Mouse (Mus musculus) brain, adult 2 months (tissue): Measurements from ENCODE around the gene Psd4.

Experiments
- DNase-seq: peaks from one replicate; pipeline ENCODE4 v3.0.0; 2011; ENCODE audit warnings: low read depth, low spot score

Psd4 gene

DNA sequence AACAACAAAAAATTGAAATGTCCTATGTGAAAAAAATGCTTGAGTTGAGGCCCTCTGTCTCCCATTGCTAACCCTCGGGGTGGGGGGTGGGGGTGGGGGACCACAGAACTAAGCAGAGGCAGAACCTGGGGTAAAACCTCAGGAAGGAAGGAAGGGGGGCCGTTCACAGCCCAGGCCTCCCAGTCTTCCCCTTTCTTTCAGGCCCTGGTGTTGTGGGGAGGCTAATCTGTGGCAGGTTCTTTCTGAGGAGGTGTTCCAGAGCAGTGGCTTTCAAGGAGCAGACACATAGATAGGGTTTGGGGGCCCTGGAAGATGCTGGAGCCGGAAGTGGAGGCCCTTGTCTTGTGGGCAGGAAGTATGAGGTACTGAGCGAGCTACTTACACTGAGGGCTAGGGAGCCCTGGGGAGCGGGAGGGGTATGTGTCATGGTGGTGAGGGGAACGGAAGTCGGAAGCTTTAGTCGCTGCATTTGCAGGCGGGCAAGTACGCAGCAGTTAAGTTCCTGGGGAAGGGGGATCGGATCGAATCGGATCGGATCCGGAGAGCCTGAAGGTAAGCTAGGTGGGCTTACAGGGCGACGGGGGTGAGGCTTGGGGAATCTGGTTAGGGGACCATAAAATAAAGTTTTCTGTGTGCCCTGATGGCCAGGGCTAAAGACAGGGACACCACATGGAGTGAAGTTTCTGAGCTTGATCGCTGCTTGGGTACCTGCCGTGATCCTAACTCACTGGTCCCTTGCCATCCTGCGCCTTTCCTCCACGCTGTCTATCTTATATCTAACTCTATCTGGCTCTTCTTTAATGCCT, 19.0 kb downstream of the Psd4 start:
- DNase-seq = no peak

DNA sequence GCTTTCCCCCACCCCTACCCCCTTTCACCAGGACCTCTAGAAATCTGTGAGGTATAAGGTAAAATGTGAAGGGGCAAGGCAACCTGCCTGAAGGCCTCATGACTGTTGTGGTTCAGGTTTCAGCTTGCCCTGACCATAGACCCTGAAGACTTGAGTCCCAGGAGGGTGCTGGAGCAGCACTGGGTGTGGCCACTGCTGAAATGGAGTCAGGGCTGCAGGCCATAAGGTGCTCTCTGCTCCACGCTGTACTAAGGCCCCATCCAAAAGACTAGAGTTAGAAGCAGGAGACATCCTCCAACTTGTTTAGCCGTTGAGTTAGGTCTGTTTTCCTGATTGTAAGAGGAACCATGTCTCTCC, 19.6 kb downstream of the Psd4 start:
- DNase-seq = no peak

GRCm38 (mm10) chr2:24387361-24388283, 20.2 kb downstream of the Psd4 start:
- DNase-seq = peak; percentile 80

DNA sequence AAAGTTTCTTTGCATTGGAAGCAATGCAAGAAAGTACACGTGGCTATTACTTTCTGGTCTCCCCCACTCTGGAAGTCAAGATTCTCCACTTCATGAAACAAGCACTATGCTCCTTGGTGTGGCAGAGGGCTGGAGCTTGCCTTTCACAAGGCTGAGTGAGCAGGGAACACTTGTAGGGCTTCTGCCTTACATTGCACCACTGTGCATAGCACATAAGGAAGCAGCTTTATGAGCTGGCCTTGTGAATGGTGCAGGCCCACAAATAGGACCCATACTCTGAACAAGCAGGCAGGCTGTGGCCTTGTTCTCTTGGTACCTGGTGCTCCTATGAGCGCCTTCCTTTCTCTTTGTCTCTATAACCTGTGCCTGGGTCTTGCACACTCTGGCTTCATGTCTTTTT, 25.9 kb downstream of the Psd4 start:
- DNase-seq = no peak

- no peak for DNase-seq
Observed at GRCm38 (mm10) chr2:24397115-24397514, 29.7 kb downstream of the Psd4 start.

- no peak for DNase-seq
Observed at GRCm38 (mm10) chr2:24400711-24401110, 33.3 kb downstream of the Psd4 start.

DNA sequence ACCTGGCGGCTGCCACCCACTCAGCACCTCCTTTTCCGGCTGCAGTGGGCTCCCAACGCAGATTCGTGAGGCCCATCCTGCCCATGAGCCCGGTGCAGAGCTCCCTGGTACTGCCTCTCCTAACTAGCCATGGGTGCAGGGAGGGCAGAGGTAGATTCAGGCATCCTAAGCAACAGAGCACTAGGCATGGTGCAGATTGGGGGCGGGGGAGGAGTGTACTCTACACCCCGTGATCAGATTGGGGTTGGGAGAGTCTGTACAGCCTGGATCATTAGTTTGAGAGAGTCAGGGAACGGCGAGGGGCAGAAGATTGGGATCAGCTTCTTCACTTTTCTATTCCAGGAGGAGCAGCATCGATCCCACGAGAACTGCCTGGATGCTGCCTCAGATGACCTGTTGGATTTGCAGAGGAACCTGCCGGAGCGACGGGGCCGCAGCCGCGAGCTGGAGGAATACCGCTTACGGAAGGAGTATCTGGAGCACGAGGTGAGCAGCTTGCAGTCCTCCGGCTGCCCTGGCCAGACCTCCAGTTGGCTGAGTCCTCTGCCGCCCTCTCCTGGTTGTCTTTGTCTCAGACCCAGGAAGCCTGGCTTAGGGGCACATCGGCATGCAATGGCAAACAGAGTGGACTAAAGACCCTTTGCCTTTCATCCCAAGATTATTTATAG, 38.1 kb downstream of the Psd4 start:
- DNase-seq = peak; percentile 87

GRCm38 (mm10) chr2:24407701-24408485, 40.5 kb downstream of the Psd4 start:
- peak; percentile 56 for DNase-seq

- DNase-seq = peak; percentile 72
Observed at GRCm38 (mm10) chr2:24409166-24409565, 41.8 kb downstream of the Psd4 start.

DNA sequence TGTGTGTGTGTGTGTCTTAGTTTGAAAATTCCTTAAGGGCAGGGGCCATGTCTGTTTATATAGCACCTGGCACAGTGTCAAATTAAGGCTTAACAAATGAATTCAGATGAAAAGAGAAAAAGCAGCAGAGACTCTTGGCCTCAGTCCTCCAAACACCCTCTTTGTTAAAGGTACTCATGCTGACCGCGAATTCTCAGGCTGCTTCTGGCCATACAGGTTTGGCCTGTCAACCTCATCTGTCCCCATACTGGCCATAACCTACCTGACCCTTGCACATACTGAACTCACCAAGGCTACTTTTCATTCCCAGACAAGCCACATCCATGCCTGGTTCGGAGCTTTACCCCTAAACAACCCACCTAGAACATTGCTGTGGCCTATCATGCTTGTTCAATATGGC, 45.8 kb downstream of the Psd4 start:
- no peak for DNase-seq

DNA sequence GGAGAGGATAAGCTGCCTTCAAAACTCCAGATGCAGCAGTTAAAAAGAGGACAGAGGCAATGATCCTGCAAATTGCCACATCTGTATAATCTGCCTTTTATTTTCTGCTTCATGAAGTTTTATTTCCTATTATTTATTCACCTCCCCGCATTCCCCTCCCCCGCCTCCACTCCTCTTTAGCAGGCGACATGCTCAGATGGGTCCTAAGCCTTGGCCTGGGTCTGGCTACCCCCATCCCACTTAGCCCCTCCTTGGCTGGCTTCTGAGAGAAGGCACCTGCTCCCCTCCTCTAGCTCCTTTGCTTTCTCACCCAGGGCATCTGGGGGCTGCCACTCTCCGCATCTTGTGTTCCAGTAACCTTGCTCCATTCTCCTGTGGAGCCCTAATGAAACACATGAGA, 46.3 kb downstream of the Psd4 start:
- DNase-seq = no peak

GRCm38 (mm10) chr2:24416668-24417067, 49.3 kb downstream of the Psd4 start:
- peak; percentile 18 for DNase-seq

DNA sequence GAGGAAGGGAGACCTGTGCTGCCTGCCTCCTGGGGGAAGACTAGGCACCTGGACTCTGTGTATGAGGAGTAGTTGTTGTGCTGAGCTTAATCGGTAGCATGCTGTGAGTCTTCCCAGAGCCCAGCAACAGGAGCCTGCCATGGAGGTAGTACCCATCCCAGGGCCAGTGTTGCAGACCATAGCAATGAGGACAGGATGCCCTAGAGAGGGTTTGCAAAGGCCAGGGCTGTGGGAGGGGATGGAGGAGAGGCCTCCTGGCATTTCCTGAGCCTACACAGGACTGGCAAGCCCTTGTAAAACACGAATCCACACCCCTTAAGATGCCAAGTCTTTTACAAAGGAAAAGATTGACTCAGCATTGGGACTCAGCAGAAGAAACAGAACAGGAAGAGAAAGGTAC, 49.7 kb downstream of the Psd4 start:
- DNase-seq = no peak

DNA sequence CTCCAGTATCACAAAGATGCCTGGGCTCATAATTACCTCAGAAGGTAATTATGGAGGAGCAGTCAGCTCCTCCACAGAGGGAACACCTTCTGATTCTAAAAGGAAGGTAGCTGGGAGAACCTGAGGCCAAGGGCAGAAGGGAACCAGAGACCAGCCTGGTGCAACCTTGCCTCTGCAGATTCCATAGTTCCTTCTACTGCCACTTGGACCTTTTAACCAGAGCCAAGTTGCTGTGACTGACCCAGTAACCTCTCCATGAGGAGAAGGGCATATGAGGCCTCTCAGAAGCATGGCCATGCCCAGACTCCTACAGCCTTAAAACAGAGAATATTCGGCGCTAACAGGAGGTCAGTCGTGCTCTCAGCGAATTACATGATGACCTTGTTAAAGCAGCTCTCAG, 50.2 kb downstream of the Psd4 start:
- DNase-seq = no peak

DNA sequence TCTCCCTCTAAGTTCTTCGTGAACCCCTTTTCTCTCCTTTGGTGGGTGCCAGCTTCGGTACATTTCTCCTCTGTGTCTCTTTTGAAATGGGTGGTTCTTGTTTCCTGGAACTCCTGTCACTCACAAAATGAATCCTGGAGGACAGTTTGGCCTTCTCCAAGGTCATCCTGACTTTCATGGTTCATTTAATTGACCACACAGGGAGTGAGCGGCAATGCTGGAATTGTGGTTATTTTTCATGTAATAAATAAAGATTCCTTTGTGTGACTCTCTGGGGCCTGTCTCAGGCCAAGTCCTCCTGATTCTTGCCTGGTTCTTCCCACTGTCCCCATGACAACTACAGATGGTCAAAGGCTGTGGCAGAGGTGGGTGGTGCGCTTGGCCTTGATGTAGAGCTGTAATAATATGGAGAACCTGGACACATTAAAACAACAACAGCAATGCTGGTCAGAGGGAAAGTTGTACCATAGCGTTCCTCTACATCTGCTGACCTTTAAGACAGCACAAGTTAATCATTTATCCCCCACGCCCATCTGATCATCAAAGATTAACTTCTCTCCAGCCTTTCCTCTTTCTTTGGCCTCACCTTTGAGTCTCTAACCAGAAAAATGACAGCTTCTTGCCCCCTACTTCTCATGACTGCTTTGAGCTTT, 54.0 kb downstream of the Psd4 start:
- no peak for DNase-seq

DNA sequence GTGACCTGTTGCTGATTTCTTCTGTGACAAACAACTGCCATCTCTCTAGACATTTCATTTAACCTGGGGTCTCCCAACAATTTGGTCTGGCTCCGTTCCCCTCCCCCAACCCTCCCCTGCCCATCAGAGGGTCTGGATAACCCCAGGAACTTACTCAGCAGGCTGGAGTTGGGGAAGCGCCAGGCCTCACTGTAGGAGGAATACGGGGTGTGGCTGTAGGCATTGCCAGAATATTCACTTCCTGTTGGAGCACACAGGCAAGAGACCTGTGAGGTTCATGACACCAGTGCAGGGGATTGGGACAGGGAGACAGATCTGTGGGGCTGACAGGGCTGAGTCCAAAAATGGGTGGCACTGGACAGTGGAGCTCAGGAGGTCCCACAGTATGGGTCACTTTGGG, 55.4 kb downstream of the Psd4 start:
- DNase-seq = no peak

- DNase-seq = no peak
Observed at GRCm38 (mm10) chr2:24425630-24426029, 58.2 kb downstream of the Psd4 start.

DNA sequence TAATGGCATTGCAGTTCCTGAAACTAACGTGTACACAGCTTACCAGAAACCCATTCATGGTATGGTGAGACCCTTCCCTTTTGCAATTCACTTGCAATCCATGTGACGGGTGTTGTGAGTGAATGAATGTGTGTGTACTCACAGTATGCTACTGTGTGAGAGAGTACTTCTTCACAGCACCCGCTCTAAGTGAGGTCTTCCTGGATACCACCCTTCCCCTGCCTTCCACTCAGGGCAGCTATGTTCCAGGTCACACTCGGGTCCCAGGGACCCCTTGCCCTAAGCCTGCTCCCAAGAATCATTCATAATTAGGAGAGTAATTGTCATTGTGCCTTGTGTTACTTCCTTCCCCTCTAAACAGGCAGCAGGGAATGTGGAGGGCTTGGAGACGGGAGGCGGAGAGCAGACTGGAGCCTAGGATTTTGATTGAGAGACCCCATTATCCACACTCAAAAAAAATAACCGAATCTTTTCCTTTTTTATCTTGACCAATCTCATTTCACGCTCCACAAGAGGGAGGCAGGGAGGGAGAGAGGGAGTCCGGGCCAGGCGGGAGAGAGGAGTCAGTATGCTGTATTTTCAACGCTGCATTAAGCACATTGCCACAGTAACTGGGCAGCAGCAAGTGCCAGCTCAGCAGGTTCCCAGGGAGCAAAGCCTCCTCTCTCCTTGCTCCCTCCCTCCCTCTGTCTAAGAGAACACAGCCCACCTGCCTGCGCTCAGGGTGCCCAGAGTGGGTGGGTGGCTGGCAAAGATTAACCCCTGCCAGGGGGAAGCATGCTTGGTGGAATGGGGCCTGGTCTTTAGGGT, 60.7 kb downstream of the Psd4 start:
- no peak for DNase-seq

DNA sequence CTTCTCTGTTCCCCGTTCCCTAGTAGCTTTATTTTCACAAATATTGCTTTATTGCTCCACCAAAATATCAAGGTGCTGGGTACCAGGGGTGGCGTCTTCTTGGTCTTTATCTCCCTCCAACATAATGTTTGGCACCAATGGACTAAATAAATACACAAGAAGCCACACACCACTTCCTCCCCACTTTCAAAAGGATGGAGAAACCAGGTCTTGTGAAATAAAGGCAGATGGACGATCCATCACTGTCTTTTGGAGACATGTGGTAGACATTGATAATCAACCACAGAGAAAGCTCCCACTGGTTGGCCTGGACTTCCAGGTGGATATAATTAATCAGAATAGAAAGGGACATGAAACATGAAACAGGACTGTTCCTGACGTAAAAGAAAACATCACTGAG, 62.4 kb downstream of the Psd4 start:
- DNase-seq = no peak

- DNase-seq = no peak
Observed at GRCm38 (mm10) chr2:24434670-24435069, 67.3 kb downstream of the Psd4 start.
